Mouse (Mus musculus): ENCODE results near the gene Cys1. TPM values are rescaled to one million over a fixed set of nuclear protein-coding genes. Genes with fewer than 3 reads are reported as not detected.
"Not testable (repeated sequence)": the region's sequence is repeated elsewhere in the genome, so short reads cannot be mapped to it uniquely, and the experiment has no call there.

Gene Cys1
- polyA plus RNA-seq, 1 experiment from 2014 or later = 0.56 TPM

DNA sequence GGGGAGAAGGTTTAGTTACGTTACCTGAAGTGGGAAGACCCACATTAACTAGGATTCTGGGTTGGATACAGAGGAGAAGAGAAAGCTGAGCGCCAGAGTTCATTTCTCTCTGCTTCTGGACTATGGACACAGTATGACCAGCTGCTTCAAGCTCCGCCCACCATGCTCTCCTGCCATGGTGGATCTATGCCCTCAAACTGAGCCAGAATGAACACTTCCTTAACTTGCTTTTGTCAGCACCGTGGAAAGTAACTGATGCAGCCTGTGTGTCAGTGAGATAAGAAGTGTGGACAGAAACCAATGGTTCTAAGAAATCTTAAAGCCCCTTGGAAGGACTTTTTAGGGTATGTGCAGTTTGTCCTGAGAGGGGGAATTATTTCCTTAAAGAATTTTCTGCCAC is 22.6 kb downstream of the Cys1 start:
- WGBS (ENCODE audit: insufficient replicate concordance) = 61% methylated on average over 4 of the region's 4 CpGs
- Histone ChIP-seq H3K4me3 (no peak overlapping the region), H3K4me2 (0 out of 2 replicates have a peak overlapping the region, but pooled peaks have one; percentile 9), H3K9me3 (replicated peaks) (no peaks in the 10 kb centered on the region), H3K9ac (peak overlapping the region; percentile 23; the same call in 1 of the 2 replicates), H3K4me1 (peaks cover 56% of the 10 kb centered on the region), H3K36me3 (peaks cover 91% of the 10 kb centered on the region), H3K27me3 (replicated peaks) (no peaks in the 10 kb centered on the region), H3K27ac (no peak overlapping the region)
- peak; percentile 42; the same call in 1 of the 2 replicates for ATAC-seq

DNA sequence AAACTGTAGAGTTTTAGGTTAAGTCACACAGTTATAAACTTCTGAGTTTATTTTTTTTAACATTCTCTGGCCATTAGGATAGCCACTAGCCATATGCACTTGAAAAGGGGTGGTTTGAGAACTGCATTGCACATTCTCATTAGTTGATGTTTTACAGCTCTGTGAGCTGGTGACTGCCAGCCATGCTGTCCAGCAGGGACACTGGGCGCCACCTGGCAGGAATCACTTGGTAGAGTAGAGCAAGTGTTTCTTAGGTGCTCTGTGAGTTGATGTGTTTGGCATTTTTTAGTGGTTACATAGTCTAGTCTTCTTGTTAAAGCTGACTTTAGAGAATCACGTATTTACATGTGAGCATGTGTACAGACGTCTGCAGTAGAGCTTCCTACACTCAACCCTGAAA is 25.2 kb downstream of the Cys1 start:
- Histone ChIP-seq H3K4me2 (peak overlapping the region; percentile 2), H3K4me3 (peak overlapping the region; percentile 2; the same call in 1 of the 2 replicates), H3K36me3 (peaks cover 80% of the 10 kb centered on the region), H3K27ac (no peak overlapping the region), H3K4me1 (peaks cover 77% of the 10 kb centered on the region), H3K9me3 (replicated peaks) (no peaks in the 10 kb centered on the region), H3K9ac (0 out of 2 replicates have a peak overlapping the region, but pooled peaks have one; percentile 4), H3K27me3 (replicated peaks) (no peaks in the 10 kb centered on the region)
- WGBS (ENCODE audit: insufficient replicate concordance) = 81% methylated on average over 3 of the region's 3 CpGs
- no peak for ATAC-seq

- Histone ChIP-seq H3K27ac (0 out of 2 replicates have a peak overlapping the region, but pooled peaks have one; percentile 31), H3K27me3 (replicated peaks) (no peaks in the 10 kb centered on the region), H3K4me3 (no peak overlapping the region), H3K4me1 (peaks cover 89% of the 10 kb centered on the region), H3K36me3 (peaks cover 61% of the 10 kb centered on the region), H3K9me3 (replicated peaks) (no peaks in the 10 kb centered on the region), H3K4me2 (0 out of 2 replicates have a peak overlapping the region, but pooled peaks have one; percentile 3), H3K9ac (no peak overlapping the region)
- 85% methylated on average over 16 of the region's 16 CpGs for WGBS (ENCODE audit: insufficient replicate concordance)
- ATAC-seq = no peak
These were observed 27.3 kb downstream of the Cys1 start for GRCm38 (mm10) chr12:24654065-24654862.

DNA sequence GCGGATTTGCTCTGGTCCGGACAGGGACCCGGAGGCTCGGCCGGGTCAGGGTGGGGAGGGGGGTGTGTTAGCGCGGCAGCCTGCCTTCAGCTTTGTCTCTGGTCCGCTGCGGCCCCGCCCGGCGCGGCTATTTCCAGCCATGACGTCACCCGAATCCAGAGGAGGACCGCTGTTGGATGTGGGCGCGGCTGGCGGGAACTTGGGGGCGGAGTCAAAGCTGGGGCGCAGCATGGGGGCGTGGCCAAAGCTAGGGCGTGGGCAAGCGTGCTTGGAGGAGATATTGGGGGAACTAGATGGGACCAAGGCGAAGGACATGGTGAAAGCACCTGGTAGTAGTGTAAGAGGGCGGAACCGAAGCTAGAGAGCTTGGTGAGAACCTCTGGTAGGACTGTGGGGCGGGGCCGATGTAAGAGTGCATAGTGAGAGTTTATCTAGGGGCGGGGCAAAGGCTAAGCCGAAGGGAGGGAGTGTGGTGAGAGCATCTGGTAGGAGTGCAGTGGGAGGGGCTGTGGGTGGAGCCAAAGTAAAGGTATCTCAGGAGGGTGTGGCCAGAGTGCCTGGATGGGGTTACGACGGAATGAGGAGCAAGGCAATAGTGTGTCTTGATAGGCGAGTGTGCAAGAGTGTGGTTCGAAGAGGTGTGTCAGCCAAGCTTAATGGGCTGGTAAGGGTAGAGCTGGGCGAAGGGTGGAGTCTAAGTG is 29.8 kb downstream of the Cys1 start:
- peak; percentile 90 for ATAC-seq
- Histone ChIP-seq H3K4me1 (peaks cover 89% of the 10 kb centered on the region), H3K27me3 (replicated peaks) (no peaks in the 10 kb centered on the region), H3K9ac (peak overlapping the region; percentile 96), H3K27ac (peak overlapping the region; percentile 99), H3K9me3 (replicated peaks) (no peaks in the 10 kb centered on the region), H3K4me2 (peak overlapping the region; percentile 88), H3K4me3 (peak overlapping the region; percentile 91), H3K36me3 (peaks cover 36% of the 10 kb centered on the region)
- WGBS (ENCODE audit: insufficient replicate concordance) = 1% methylated on average over 36 of the region's 36 CpGs

DNA sequence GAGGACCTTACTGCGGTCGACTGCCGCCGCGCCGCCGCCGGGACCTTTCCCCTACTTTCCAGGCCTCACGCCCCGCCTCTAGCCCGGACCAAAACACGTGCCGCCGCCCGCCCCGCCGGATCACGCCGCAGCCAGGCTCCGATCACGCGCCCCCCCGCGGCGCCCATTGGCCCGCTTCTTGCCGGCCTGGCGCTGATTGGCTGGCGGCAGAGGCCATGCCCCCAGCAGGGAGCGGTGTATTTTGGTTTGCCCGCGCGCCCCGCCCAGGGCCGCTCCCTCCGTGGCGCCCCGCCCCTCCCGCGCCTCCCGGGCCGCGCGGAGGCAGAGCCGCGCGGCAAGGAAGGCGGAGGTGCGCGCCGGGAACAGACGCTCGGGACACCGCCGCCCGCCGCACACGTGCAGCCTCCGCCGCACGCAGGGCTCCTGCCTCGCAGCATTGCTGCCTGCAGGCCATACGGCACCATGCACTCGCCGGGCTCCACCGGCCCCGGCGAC is 30.5 kb downstream of the Cys1 start, which contains the start of gene Klf11:
Gene Klf11, plus strand, starts transcription at position 212 of the 495 bp plus-strand sequence.
- Histone ChIP-seq H3K9me3 (replicated peaks) (no peaks in the 10 kb centered on the region), H3K36me3 (peaks cover 29% of the 10 kb centered on the region), H3K27ac (peak within 1 kb of the TSS; percentile 99), H3K9ac (peak within 1 kb of the TSS; percentile 96), H3K4me2 (peak within 1 kb of the TSS; percentile 88), H3K4me3 (peak within 1 kb of the TSS; percentile 91), H3K4me1 (peaks cover 88% of the 10 kb centered on the region), H3K27me3 (replicated peaks) (no peaks in the 10 kb centered on the region)
- under 1% methylated on average over 65 of the region's 68 CpGs for WGBS (ENCODE audit: insufficient replicate concordance)
- ATAC-seq = peak; percentile 80

- peak overlapping the region; percentile 88 for H3K4me2 ChIP-seq
- peaks cover 88% of the 10 kb centered on the region for H3K4me1 ChIP-seq
- peaks cover 24% of the 10 kb centered on the region for H3K36me3 ChIP-seq
- WGBS (ENCODE audit: insufficient replicate concordance) = 6% methylated on average over 22 of the region's 22 CpGs
- H3K9ac ChIP-seq = peak overlapping the region; percentile 71
- ATAC-seq = no peak
- H3K27me3 ChIP-seq (replicated peaks) = no peaks in the 10 kb centered on the region
- H3K4me3 ChIP-seq = peak overlapping the region; percentile 91
- H3K27ac ChIP-seq = peak overlapping the region; percentile 99
- no peaks in the 10 kb centered on the region for H3K9me3 ChIP-seq (replicated peaks)
These were observed 31.1 kb downstream of the Cys1 start for GRCm38 (mm10) chr12:24650415-24651062.

DNA sequence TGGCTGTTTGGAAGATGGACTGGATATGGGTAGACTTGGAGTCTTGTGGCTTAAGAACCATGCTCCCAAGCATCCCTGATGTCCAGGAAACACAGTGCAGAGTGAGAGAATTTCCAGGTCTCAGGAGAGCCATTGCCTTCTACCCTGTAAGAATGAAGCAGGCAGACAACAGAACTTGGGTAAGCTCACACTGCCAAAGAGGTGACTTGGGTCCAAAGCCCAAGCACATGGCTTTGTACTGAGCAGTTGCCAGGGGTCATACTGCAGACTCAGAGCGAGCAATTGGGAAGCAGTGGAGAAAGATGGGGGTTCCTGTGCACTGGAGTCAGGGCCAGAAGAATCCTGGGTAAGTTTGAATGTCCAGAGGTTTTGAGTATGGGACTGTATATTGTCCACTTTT is 33.5 kb downstream of the Cys1 start:
- Histone ChIP-seq H3K9me3 (replicated peaks) (no peaks in the 10 kb centered on the region), H3K27me3 (replicated peaks) (no peaks in the 10 kb centered on the region), H3K27ac (peak overlapping the region; percentile 24), H3K4me3 (no peak overlapping the region), H3K36me3 (no peaks in the 10 kb centered on the region), H3K4me1 (peaks cover 88% of the 10 kb centered on the region), H3K9ac (no peak overlapping the region), H3K4me2 (no peak overlapping the region)
- ATAC-seq = no peak
- 83% methylated on average over 1 of the region's 1 CpGs for WGBS (ENCODE audit: insufficient replicate concordance)

DNA sequence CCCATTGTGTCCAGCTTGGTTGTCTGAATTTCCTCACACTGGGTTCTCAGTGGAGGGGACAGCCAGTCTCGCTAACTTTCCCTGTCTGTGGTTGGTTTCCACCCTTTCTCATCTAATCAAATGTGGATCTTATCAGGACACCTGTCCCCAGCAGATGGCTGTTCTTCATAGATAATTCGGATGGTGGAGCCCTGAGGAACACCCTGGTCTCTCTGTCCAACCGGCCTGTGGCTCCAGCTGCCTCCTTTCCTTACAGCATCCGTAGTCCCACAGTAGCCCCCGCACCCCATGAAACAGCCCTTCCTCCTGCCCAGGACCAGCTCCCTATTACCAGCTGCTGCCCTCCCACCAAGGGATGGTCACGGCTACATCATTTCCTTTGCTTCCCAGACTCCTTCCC is 35.7 kb downstream of the Cys1 start:
- peaks cover 88% of the 10 kb centered on the region for H3K4me1 ChIP-seq

DNA sequence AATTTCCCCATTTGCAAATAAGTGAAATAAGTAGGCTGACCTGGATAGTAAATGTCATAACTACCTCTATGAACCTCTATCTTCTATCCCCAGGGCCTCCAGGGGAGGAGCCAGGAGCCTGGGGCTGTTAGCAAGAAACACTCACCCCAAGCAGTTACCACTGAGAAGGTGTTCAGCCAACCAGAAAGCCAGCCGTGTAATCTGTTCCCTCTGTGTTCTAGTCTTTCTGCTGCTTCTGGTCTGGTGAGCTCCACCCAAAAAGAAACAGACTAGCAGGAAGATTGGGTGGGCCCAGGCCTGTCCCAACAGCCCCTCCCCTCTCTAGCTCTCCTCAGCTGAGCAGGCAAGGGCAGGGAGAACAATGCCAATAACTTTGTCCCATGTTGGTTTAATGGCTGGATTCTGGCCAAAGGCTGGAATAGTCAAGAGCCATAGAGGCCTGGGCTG is 37.5 kb downstream of the Cys1 start:
- H3K4me1 ChIP-seq = peaks cover 82% of the 10 kb centered on the region
- peak overlapping the region; percentile 65 for H3K4me2 ChIP-seq
- peak; percentile 92 for ATAC-seq
- no peak overlapping the region for H3K4me3 ChIP-seq
- H3K27me3 ChIP-seq (replicated peaks) = no peaks in the 10 kb centered on the region
- 18% methylated on average over 1 of the region's 1 CpGs for WGBS (ENCODE audit: insufficient replicate concordance)
- peak overlapping the region; percentile 60 for H3K9ac ChIP-seq
- H3K9me3 ChIP-seq (replicated peaks) = no peaks in the 10 kb centered on the region
- peak overlapping the region; percentile 94 for H3K27ac ChIP-seq
- H3K36me3 ChIP-seq = no peaks in the 10 kb centered on the region

More for the DNA sequence above, 35.7 kb downstream of the Cys1 start:
- H3K4me2 ChIP-seq = peak overlapping the region; percentile 65
- H3K27me3 ChIP-seq (replicated peaks) = no peaks in the 10 kb centered on the region
- ATAC-seq = peak; percentile 77
- H3K27ac ChIP-seq = peak overlapping the region; percentile 94
- peak overlapping the region; percentile 67 for H3K9ac ChIP-seq
- H3K4me3 ChIP-seq = peak overlapping the region; percentile 36
- no peaks in the 10 kb centered on the region for H3K36me3 ChIP-seq
- no peaks in the 10 kb centered on the region for H3K9me3 ChIP-seq (replicated peaks)
- 23% methylated on average over 6 of the region's 6 CpGs for WGBS (ENCODE audit: insufficient replicate concordance)

DNA sequence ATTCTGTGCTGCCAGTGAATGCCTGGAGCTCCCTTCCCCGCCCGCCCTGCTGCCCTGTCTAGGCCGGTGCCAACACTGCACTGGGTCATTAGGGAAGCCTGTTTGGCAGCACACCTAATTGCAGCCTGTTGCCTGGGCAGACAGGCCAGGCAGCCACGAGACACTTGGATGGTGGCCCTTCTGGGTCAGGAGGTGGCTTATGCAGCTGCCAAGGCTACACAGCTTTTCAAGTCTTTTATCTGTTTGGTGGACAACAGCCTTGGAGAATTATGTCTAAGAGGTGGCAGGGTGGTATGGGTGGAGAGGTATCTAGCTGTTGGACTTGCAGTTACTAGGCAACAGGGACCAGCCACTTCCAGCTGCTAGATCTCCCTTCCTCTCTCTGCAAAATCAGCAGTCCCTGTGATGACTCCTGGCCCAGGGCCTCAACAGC is 39.2 kb downstream of the Cys1 start:
- Histone ChIP-seq H3K4me1 (peaks cover 68% of the 10 kb centered on the region), H3K9ac (no peak overlapping the region), H3K4me2 (no peak overlapping the region), H3K27me3 (replicated peaks) (no peaks in the 10 kb centered on the region), H3K27ac (peak overlapping the region; percentile 94; the same call in 1 of the 2 replicates), H3K4me3 (no peak overlapping the region), H3K36me3 (no peaks in the 10 kb centered on the region), H3K9me3 (replicated peaks) (no peaks in the 10 kb centered on the region)
- 86% methylated on average over 4 of the region's 4 CpGs for WGBS (ENCODE audit: insufficient replicate concordance)
- ATAC-seq = no peak

GRCm38 (mm10) chr12:24638787-24639186 is 42.8 kb downstream of the Cys1 start:
- H3K27ac ChIP-seq = peak overlapping the region; percentile 28; the same call in 1 of the 2 replicates
- H3K4me1 ChIP-seq = peaks cover 63% of the 10 kb centered on the region
- H3K4me2 ChIP-seq; H3K36me3 ChIP-seq; H3K27me3 ChIP-seq (replicated peaks); ATAC-seq; H3K9me3 ChIP-seq (replicated peaks); H3K9ac ChIP-seq; H3K4me3 ChIP-seq: not testable (repeated sequence)
- WGBS (ENCODE audit: insufficient replicate concordance) = 92% methylated on average over 10 of the region's 10 CpGs
